Mouse (Mus musculus) hindbrain, embryonic 12.5 days (tissue): ENCODE measurements around the gene Fabp7. TPM values are rescaled to one million over a fixed set of nuclear protein-coding genes. Genes with fewer than 3 reads are reported as not detected.

ENCODE experiments used
- ATAC-seq: fragments of 200-750 bp; cut with Nextera tagmentation; 2 replicates; pipeline ENCODE4 v1.8.0; 2017; ENCODE audit warnings: moderate TSS enrichment; ENCODE audit not compliant: low FRiP score
- H3K27ac ChIP-seq: fragments of 300-500 bp; sonication (generic); 2 replicates; pipeline ENCODE4 v1.5.1; 2016; ENCODE audit warnings: mild to moderate bottlenecking
- H3K27me3 ChIP-seq: fragments of 300-500 bp; sonication (generic); 2 replicates; pipeline ENCODE4 v1.6.1; 2016; ENCODE audit warnings: mild to moderate bottlenecking
- H3K36me3 ChIP-seq: fragments of 300-500 bp; sonication (generic); 2 replicates; pipeline ENCODE4 v1.6.1; 2016; ENCODE audit warnings: mild to moderate bottlenecking
- H3K4me1 ChIP-seq: fragments of 300-500 bp; sonication (generic); 2 replicates; pipeline ENCODE4 v1.6.1; 2016
- H3K4me2 ChIP-seq: fragments of 300-500 bp; sonication (generic); replicated peaks from 2 replicates; pipeline ENCODE4 v1.6.1; 2016; ENCODE audit warnings: mild to moderate bottlenecking
- H3K4me3 ChIP-seq: fragments of 300-500 bp; sonication (generic); 2 replicates; pipeline ENCODE4 v1.5.1; 2016; ENCODE audit warnings: mild to moderate bottlenecking
- H3K9ac ChIP-seq: fragments of 300-500 bp; sonication (generic); 2 replicates; pipeline ENCODE4 v1.6.1; 2016; ENCODE audit warnings: mild to moderate bottlenecking, moderate library complexity
- H3K9me3 ChIP-seq: fragments of 300-500 bp; sonication (generic); replicated peaks from 2 replicates; pipeline ENCODE4 v1.6.1; 2016; ENCODE audit warnings: mild to moderate bottlenecking
- WGBS: fragments of 180-500 bp; shearing (Covaris S2); methylation state at CpG from one replicate; pipeline ENCODE4 v1.1.7; 2016; 5-methylcytosine and 5-hydroxymethylcytosine counted together
- polyA plus RNA-seq: library from polyadenylated mRNA; unstranded; fragments of >200 nt; fragmentation: Nextera tagmentation; extraction: Ambion mirVana; gene quantifications from 2 replicates; pipeline ENCODE4 v1.2.1, GENCODE M21; 2016

Fabp7 gene
- polyA plus RNA-seq, 1 experiment from 2014 or later, result 1,599 TPM

DNA sequence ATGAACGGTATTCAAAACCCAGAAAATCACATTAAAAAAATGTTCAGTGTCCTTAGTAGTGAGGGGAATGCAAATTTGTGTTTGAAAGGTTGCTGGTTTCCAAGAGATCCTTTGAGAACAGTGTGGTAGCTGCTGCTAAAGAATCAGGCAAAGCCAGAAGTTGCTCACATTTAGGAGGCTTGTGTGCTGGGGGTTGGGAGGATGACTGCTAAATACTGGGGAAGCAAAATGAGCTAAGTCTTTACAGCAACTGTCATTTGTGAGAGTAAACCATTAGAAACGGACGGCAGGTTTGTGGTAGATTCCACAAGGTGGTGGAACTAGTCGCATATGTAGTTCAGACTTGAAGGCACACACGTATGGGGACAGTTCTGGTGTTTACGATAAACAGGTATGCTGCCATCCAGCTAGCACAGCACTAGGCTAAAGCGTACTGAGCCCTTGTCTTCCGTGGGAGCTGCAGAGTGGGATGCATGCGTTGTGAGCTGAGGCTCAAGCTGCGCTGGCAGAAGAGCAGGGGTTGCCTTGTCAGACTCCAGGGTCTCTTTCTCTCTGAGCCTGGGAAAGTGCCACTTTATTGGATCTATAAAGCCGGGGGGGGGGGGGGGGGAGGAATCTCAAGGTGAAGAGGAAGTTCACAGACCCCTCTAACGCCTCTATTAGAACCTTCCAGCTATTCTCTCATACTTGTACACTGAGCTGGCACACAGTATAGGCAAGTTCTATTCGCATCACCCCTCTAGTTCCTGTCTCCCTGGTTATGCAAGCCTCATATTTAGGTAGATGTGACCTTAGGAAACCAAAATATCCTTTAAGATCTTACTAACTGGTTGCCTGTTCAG is 1.2 kb upstream of the Fabp7 start:
- Histone ChIP-seq H3K27ac (peak overlapping the region; percentile 86), H3K36me3 (no peaks in the 10 kb centered on the region), H3K4me3 (no peak overlapping the region), H3K4me1 (peaks cover 28% of the 10 kb centered on the region), H3K4me2 (peak overlapping the region; percentile 50), H3K9ac (0 out of 2 replicates have a peak overlapping the region, but pooled peaks have one; percentile 45), H3K27me3 (no peaks in the 10 kb centered on the region), H3K9me3 (no peaks in the 10 kb centered on the region)
- 19% methylated on average over 13 of the region's 13 CpGs for WGBS
- peak; percentile 75 for ATAC-seq

DNA sequence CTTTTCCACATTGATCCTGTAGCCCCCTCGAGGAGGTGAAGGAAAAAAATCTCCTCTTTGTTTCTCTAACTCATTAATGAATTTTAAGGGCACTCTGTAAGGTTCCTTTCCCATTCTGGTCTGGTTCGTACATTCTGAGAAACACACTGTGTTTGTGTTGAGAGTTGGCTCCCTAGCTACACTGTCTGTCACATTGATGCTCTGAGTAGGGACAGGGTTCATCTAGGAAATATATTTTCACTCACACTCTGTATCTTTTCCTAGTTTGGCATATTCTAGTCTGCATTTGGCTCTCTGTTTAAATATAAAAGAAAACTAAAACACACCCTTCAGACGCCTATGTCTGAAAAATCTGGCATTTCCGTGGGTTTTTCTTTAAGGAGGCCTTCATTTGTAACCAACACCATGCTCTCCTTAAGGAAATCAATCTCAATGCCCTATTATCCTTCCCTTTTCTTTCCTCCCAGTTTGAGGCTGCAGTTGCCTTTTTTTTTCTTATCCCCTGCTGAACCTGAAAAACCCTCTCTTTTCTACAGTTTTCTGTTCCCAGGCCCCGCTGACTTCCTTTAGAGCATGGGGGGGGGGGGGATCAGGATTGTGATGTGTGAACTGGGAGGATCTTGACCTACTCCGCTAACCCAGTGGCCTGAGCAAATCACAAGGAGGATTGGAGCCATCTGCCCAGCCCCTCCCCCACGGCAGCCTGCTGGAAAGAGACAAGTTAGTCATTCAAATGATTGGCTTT is 378 bp upstream of the Fabp7 start:
- H3K36me3 ChIP-seq, result no peaks in the 10 kb centered on the region
- H3K27me3 ChIP-seq, result no peaks in the 10 kb centered on the region
- H3K4me2 ChIP-seq, result peak overlapping the region; percentile 50
- H3K9me3 ChIP-seq, result no peaks in the 10 kb centered on the region
- peak overlapping the region; percentile 56 for H3K9ac ChIP-seq
- WGBS, result 4% methylated on average over 7 of the region's 7 CpGs
- peak; percentile 93 for ATAC-seq
- peak overlapping the region; percentile 86 for H3K27ac ChIP-seq
- H3K4me1 ChIP-seq, result peaks cover 28% of the 10 kb centered on the region
- H3K4me3 ChIP-seq, result peak overlapping the region; percentile 41

DNA sequence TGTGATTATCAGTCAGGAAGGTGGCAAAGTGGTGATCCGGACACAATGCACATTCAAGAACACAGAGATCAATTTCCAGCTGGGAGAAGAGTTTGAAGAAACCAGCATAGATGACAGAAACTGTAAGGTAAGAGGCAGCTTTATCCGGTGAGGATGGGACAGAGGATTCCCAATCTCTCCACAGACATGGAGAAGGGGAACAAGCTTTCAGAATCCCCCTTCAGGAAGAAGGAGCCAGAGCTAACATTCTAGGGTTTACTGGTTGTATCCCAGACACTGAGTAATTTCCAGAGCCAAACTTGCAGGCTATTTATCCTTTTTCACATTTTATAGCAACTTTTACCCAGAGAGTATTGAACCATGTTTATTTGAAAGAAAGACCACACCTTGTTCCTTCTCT is 871 bp downstream of the Fabp7 start:
- Histone ChIP-seq H3K9ac (peak overlapping the region; percentile 56), H3K9me3 (no peaks in the 10 kb centered on the region), H3K4me3 (peak overlapping the region; percentile 41), H3K4me1 (peaks cover 24% of the 10 kb centered on the region), H3K27me3 (no peaks in the 10 kb centered on the region), H3K4me2 (peak overlapping the region; percentile 50), H3K27ac (peak overlapping the region; percentile 86), H3K36me3 (no peaks in the 10 kb centered on the region)
- ATAC-seq, result no peak
- 27% methylated on average over 2 of the region's 2 CpGs for WGBS

- H3K4me1 ChIP-seq, result peaks cover 16% of the 10 kb centered on the region
- no peaks in the 10 kb centered on the region for H3K27me3 ChIP-seq
- H3K9me3 ChIP-seq, result peaks cover 16% of the 10 kb centered on the region
- 98% methylated on average over 1 of the region's 1 CpGs for WGBS
- H3K36me3 ChIP-seq, result peaks cover 18% of the 10 kb centered on the region
- H3K4me2 ChIP-seq, result no peak overlapping the region
- H3K9ac ChIP-seq, result no peak overlapping the region
- ATAC-seq, result no peak
- H3K4me3 ChIP-seq, result no peak overlapping the region
- H3K27ac ChIP-seq, result no peak overlapping the region
Measured at GRCm38 (mm10) chr10:57792957-57793356, 8.3 kb downstream of the Fabp7 start.

DNA sequence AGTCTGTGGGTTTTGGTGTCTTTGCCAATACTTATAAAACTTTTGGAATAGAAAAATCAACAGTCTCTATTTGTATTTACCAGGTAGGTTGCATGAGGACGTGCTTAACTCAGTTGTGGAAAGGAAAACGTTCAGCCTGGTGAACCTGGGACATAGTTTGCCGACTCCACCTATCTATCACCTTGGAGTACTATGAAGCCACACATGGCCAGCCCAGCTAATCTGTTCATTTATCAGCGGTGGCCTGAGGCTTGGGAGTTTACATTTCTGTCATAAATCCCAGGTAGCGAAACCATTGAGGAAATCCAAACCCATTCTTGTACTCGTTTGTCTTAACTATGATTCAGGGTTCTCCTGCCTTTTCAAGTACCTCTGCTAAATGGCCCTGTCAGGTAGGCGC is 9.3 kb downstream of the Fabp7 start, which contains the start of gene Smpdl3a:
Smpdl3a (plus strand) TSS at position 318 of the 400 bp plus-strand sequence.
- H3K9me3 ChIP-seq, result peaks cover 16% of the 10 kb centered on the region
- H3K27ac ChIP-seq, result peak within 1 kb of the TSS; percentile 55
- H3K4me2 ChIP-seq, result peak within 1 kb of the TSS; percentile 98
- H3K36me3 ChIP-seq, result peaks cover 18% of the 10 kb centered on the region
- no peaks in the 10 kb centered on the region for H3K27me3 ChIP-seq
- peak within 1 kb of the TSS; percentile 81 for H3K9ac ChIP-seq
- WGBS, result 78% methylated on average over 7 of the region's 7 CpGs
- peaks cover 16% of the 10 kb centered on the region for H3K4me1 ChIP-seq
- ATAC-seq, result no peak
- peak within 1 kb of the TSS; percentile 59 for H3K4me3 ChIP-seq

- H3K36me3 ChIP-seq, result peaks cover 18% of the 10 kb centered on the region
- H3K9ac ChIP-seq, result peak overlapping the region; percentile 81
- peak overlapping the region; percentile 98 for H3K4me2 ChIP-seq
- ATAC-seq, result peak; percentile 78
- peaks cover 16% of the 10 kb centered on the region for H3K4me1 ChIP-seq
- peak overlapping the region; percentile 59 for H3K4me3 ChIP-seq
- H3K27me3 ChIP-seq, result no peaks in the 10 kb centered on the region
- H3K9me3 ChIP-seq, result peaks cover 16% of the 10 kb centered on the region
- H3K27ac ChIP-seq, result peak overlapping the region; percentile 55
- WGBS, result 1% methylated on average over 44 of the region's 44 CpGs
Measured at GRCm38 (mm10) chr10:57794491-57795461, 10.1 kb downstream of the Fabp7 start.

GRCm38 (mm10) chr10:57795542-57795941 is 10.9 kb downstream of the Fabp7 start:
- H3K9ac ChIP-seq, result no peak overlapping the region
- ATAC-seq, result no peak
- peaks cover 16% of the 10 kb centered on the region for H3K9me3 ChIP-seq
- peaks cover 16% of the 10 kb centered on the region for H3K4me1 ChIP-seq
- no peak overlapping the region for H3K27ac ChIP-seq
- H3K4me3 ChIP-seq, result peak overlapping the region; percentile 59
- 44% methylated on average over 4 of the region's 4 CpGs for WGBS
- H3K27me3 ChIP-seq, result no peaks in the 10 kb centered on the region
- peaks cover 18% of the 10 kb centered on the region for H3K36me3 ChIP-seq
- H3K4me2 ChIP-seq, result peak overlapping the region; percentile 98

GRCm38 (mm10) chr10:57796057-57796456 is 11.4 kb downstream of the Fabp7 start:
- Histone ChIP-seq H3K4me2 (no peak overlapping the region), H3K27me3 (no peaks in the 10 kb centered on the region), H3K9me3 (peaks cover 16% of the 10 kb centered on the region), H3K4me1 (peaks cover 16% of the 10 kb centered on the region), H3K9ac (no peak overlapping the region), H3K27ac (no peak overlapping the region), H3K4me3 (no peak overlapping the region), H3K36me3 (peaks cover 16% of the 10 kb centered on the region)
- 44% methylated on average over 4 of the region's 4 CpGs for WGBS
- ATAC-seq, result peak; percentile 42; the same call in 1 of the 2 replicates

GRCm38 (mm10) chr10:57799486-57799885 is 14.8 kb downstream of the Fabp7 start:
- H3K9ac ChIP-seq, result no peak overlapping the region
- H3K4me3 ChIP-seq, result no peak overlapping the region
- no peak overlapping the region for H3K4me2 ChIP-seq
- no peaks in the 10 kb centered on the region for H3K9me3 ChIP-seq
- H3K27ac ChIP-seq, result no peak overlapping the region
- no peaks in the 10 kb centered on the region for H3K36me3 ChIP-seq
- WGBS, result 85% methylated on average over 1 of the region's 1 CpGs
- no peak for ATAC-seq
- H3K27me3 ChIP-seq, result no peaks in the 10 kb centered on the region
- H3K4me1 ChIP-seq, result peaks cover 11% of the 10 kb centered on the region

GRCm38 (mm10) chr10:57807754-57808153 is 23.1 kb downstream of the Fabp7 start:
- Histone ChIP-seq H3K36me3 (peaks cover 12% of the 10 kb centered on the region; the same call in 1 of the 2 replicates), H3K4me3 (no peak overlapping the region), H3K27me3 (no peaks in the 10 kb centered on the region), H3K4me1 (no peaks in the 10 kb centered on the region), H3K27ac (no peak overlapping the region), H3K9me3 (no peaks in the 10 kb centered on the region), H3K4me2 (no peak overlapping the region), H3K9ac (no peak overlapping the region)
- WGBS, result 95% methylated on average over 6 of the region's 6 CpGs
- ATAC-seq, result no peak

DNA sequence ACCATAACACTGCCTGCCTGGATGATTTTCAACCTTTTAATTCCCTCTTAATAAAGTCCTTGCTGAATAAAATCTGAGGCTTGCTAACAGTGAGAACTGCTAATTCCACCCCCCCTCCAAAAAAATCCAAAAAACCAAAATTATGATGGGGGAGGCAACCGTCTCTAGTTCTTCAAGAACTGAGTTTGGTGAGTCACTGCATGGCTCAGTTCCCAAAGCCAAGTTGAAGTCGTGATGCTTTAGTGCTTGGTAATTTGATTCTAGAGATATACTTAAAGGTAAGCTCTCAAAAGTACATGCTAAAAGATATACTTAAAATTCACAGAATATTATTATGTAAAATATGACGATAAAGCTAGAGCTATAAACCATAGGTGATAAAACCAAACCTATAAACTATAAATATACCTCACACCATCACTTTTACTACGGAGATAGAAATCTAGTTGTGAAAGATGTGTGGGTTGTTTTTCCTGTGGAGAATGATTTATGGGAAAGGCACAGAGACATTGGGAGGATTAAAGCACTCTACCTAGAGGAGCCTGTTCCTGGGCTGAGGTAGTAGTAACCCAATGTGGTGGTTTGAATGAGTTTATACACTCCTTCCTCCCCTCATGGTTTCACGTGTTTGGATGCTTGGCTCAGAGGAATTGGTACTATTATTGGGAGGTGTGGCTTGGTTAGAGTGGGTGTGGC is 27.6 kb downstream of the Fabp7 start:
- H3K36me3 ChIP-seq, result peaks cover 8% of the 10 kb centered on the region; the same call in 1 of the 2 replicates
- WGBS, result 93% methylated on average over 5 of the region's 5 CpGs

More for the DNA sequence above, 27.6 kb downstream of the Fabp7 start:
- Histone ChIP-seq H3K27ac (no peak overlapping the region), H3K27me3 (no peaks in the 10 kb centered on the region), H3K4me3 (no peak overlapping the region), H3K4me2 (no peak overlapping the region), H3K9me3 (no peaks in the 10 kb centered on the region), H3K9ac (no peak overlapping the region), H3K4me1 (no peaks in the 10 kb centered on the region)
- ATAC-seq, result no peak
